Mouse (Mus musculus): Measurements from ENCODE around the gene Fam57b.

Gene Fam57b

GRCm38 (mm10) chr7:126823202-126823711 is 25.8 kb downstream of the Fam57b start:
- DNase-seq (ENCODE audit: low read depth in 1 of 2, low spot score in 2 of 2) = no peak

GRCm38 (mm10) chr7:126823940-126824339 is 26.5 kb downstream of the Fam57b start:
- no peak for DNase-seq (ENCODE audit: low read depth in 1 of 2, low spot score in 2 of 2)

GRCm38 (mm10) chr7:126825403-126825802 is 27.9 kb downstream of the Fam57b start:
- no peak for DNase-seq (ENCODE audit: low read depth in 1 of 2, low spot score in 2 of 2)

GRCm38 (mm10) chr7:126825952-126826351 is 28.5 kb downstream of the Fam57b start:
- no peak for DNase-seq (ENCODE audit: low read depth in 1 of 2, low spot score in 2 of 2)

GRCm38 (mm10) chr7:126831539-126831938 is 34.1 kb downstream of the Fam57b start, which contains the start of gene 4930451I11Rik:
Gene 4930451I11Rik, minus strand, starts transcription at chr7:126831639.
- DNase-seq (ENCODE audit: low read depth in 1 of 2, low spot score in 2 of 2) = no peak

GRCm38 (mm10) chr7:126832036-126832598 is 34.6 kb downstream of the Fam57b start:
- DNase-seq (ENCODE audit: low read depth in 1 of 2, low spot score in 2 of 2) = peak; percentile 35 to 55

GRCm38 (mm10) chr7:126833294-126833693 is 35.8 kb downstream of the Fam57b start:
- DNase-seq (ENCODE audit: low read depth in 1 of 2, low spot score in 2 of 2) = no peak

- DNase-seq (ENCODE audit: low read depth in 1 of 2, low spot score in 2 of 2) = no peak
Measured at GRCm38 (mm10) chr7:126843276-126843675, 45.8 kb downstream of the Fam57b start.

GRCm38 (mm10) chr7:126845516-126845915 is 48.0 kb downstream of the Fam57b start:
- no peak for DNase-seq (ENCODE audit: low read depth in 1 of 2, low spot score in 2 of 2)

- no peak for DNase-seq (ENCODE audit: low read depth in 1 of 2, low spot score in 2 of 2)
Measured at GRCm38 (mm10) chr7:126847116-126847420, 49.6 kb downstream of the Fam57b start, which contains the start of gene Doc2a. Gene Doc2a, plus strand, starts transcription at chr7:126847416.

- no peak for DNase-seq (ENCODE audit: low read depth in 1 of 2, low spot score in 2 of 2)
Measured at GRCm38 (mm10) chr7:126847421-126848398, 50.2 kb downstream of the Fam57b start.

- no peak for DNase-seq (ENCODE audit: low read depth in 1 of 2, low spot score in 2 of 2)
Measured at GRCm38 (mm10) chr7:126848794-126849193, 51.3 kb downstream of the Fam57b start.

- no peak for DNase-seq (ENCODE audit: low read depth in 1 of 2, low spot score in 2 of 2)
Measured at GRCm38 (mm10) chr7:126850161-126850560, 52.7 kb downstream of the Fam57b start.

- DNase-seq (ENCODE audit: low read depth in 1 of 2, low spot score in 2 of 2) = no peak
Measured at GRCm38 (mm10) chr7:126851192-126851591, 53.7 kb downstream of the Fam57b start.

- DNase-seq (ENCODE audit: low read depth in 1 of 2, low spot score in 2 of 2) = no peak
Measured at GRCm38 (mm10) chr7:126853454-126853853, 56.0 kb downstream of the Fam57b start.

GRCm38 (mm10) chr7:126855641-126856040 is 58.2 kb downstream of the Fam57b start:
- no peak for DNase-seq (ENCODE audit: low read depth in 1 of 2, low spot score in 2 of 2)

- DNase-seq (ENCODE audit: low read depth in 1 of 2, low spot score in 2 of 2) = no peak
Measured at GRCm38 (mm10) chr7:126856741-126857420, 59.4 kb downstream of the Fam57b start.

- no peak for DNase-seq (ENCODE audit: low read depth in 1 of 2, low spot score in 2 of 2)
Measured at GRCm38 (mm10) chr7:126860987-126861386, 63.5 kb downstream of the Fam57b start.

GRCm38 (mm10) chr7:126861429-126862130 is 64.1 kb downstream of the Fam57b start, which contains the start of gene Hirip3:
Gene Hirip3, plus strand, starts transcription at chr7:126861972.
- DNase-seq (ENCODE audit: low read depth in 1 of 2, low spot score in 2 of 2) = peak; percentile 86 to 89

GRCm38 (mm10) chr7:126862147-126862784 is 64.8 kb downstream of the Fam57b start, which contains the start of gene Ino80e:
Gene Ino80e, minus strand, starts transcription at chr7:126862377.
- peak; percentile 74 to 83 for DNase-seq (ENCODE audit: low read depth in 1 of 2, low spot score in 2 of 2)

Measured in monocyte, adult 2 months (primary cell).